Mouse (Mus musculus) liver, embryonic 11.5 days (tissue): ENCODE measurements around the gene Rad51b. TPM values are rescaled to one million over a fixed set of nuclear protein-coding genes. Genes with fewer than 3 reads are reported as not detected.

Experiments
- ATAC-seq: fragments of 200-750 bp; cut with Nextera tagmentation; replicated peaks from 2 replicates; pipeline ENCODE4 v1.8.0; 2017; ENCODE audit warnings: moderate number of reproducible peaks, mild to moderate bottlenecking, moderate TSS enrichment, moderate library complexity; ENCODE audit not compliant: low FRiP score
- DNase-seq: peaks from one replicate; pipeline ENCODE4 v3.0.0-alpha.2; 2017; ENCODE audit warnings: low spot score
- H3K27ac ChIP-seq: fragments of 300-500 bp; sonication (generic); 2 replicates; pipeline ENCODE4 v1.5.1; 2014; ENCODE audit warnings: mild to moderate bottlenecking, low read depth, low read length, control low read depth
- H3K27me3 ChIP-seq: fragments of 300-500 bp; sonication (generic); replicated peaks from 2 replicates; pipeline ENCODE4 v1.6.1; 2014; ENCODE audit warnings: low read length, mixed read lengths; ENCODE audit not compliant: control insufficient read depth, insufficient read depth
- H3K36me3 ChIP-seq: fragments of 300-500 bp; sonication (generic); 2 replicates; pipeline ENCODE4 v1.6.1; 2014; ENCODE audit warnings: mild to moderate bottlenecking, low read length, moderate library complexity, mixed read lengths; ENCODE audit not compliant: control insufficient read depth, insufficient read depth
- H3K4me1 ChIP-seq: fragments of 300-500 bp; sonication (generic); replicated peaks from 2 replicates; pipeline ENCODE4 v1.6.1; 2014; ENCODE audit warnings: low read length, mixed read lengths; ENCODE audit not compliant: control insufficient read depth, insufficient read depth
- H3K4me2 ChIP-seq: fragments of 300-500 bp; sonication (generic); 2 replicates; pipeline ENCODE4 v1.6.1; 2014; ENCODE audit warnings: mild to moderate bottlenecking, control low read depth, moderate library complexity
- H3K4me3 ChIP-seq: fragments of 300-500 bp; sonication (generic); 2 replicates; pipeline ENCODE4 v1.5.1; 2014; ENCODE audit warnings: low read depth, low read length, control low read depth
- H3K9ac ChIP-seq: fragments of 300-500 bp; sonication (generic); 2 replicates; pipeline ENCODE4 v1.6.1; 2014; ENCODE audit warnings: low read depth, low read length, control low read depth
- H3K9me3 ChIP-seq: fragments of 300-500 bp; sonication (generic); 2 replicates; pipeline ENCODE4 v1.6.1; 2016; ENCODE audit warnings: low read length, inconsistent platforms, mixed read lengths; ENCODE audit not compliant: control insufficient read depth
- WGBS: fragments of 180-500 bp; shearing (Covaris S2); extraction: QIAGEN DNeasy Blood & Tissue Kit; methylation state at CpG from one replicate; pipeline ENCODE4 v1.1.7; 2014; 5-methylcytosine and 5-hydroxymethylcytosine counted together
- polyA plus RNA-seq: library from polyadenylated mRNA; unstranded; fragments of >200 nt; fragmentation: Nextera tagmentation; extraction: Ambion mirVana; gene quantifications from 2 replicates; pipeline ENCODE4 v1.2.1, GENCODE M21; 2014

Rad51b gene
- polyA plus RNA-seq, 1 experiment from 2014 or later = 8.3 TPM

DNA sequence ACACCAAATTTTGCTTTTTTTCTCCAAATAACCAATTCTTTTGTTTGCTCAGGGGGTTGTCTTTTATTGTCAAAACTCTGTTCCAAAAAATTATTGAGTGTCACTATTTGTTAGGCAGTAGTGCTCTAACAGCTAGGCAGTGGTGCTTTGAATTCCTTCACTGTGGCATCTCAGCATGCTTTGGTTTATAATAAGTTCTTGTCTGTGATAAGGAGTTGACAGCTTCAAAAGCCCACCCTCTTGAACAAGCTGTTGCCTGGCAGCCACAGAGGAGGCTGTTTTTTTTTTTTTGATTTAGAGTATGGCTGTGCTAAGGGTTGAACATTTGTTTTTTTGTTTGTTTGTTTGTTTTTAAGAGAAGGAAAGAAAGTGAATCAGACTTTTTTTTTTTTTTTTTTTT is 92.9 kb downstream of the Rad51b start:
- Histone ChIP-seq H3K27me3 (no peaks in the 10 kb centered on the region), H3K4me2 (no peak overlapping the region), H3K4me3 (no peak overlapping the region), H3K9me3 (no peaks in the 10 kb centered on the region), H3K27ac (no peak overlapping the region), H3K36me3 (no peaks in the 10 kb centered on the region), H3K9ac (no peak overlapping the region), H3K4me1 (no peaks in the 10 kb centered on the region; the same call in 1 of the 2 replicates)
- no peak for DNase-seq
- ATAC-seq = no peak

DNA sequence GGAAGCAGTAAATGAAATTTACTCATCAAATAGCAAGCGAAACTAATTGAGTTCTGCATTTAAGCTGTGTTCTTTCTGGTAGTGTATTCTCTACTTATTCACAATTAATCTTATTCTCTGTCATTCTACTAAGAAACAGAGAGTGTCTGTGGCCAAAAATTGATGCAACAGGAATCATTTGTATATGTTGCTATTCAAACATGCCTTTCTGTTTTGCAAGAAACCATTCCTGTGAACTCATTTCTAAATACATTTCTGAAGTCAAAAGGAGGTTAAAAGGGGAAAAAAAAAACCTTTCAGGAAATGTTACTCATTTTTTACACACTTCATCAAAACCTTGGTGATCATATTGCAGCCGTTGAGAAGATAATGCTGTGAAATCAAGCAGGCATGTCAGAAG is 96.6 kb downstream of the Rad51b start:
- Histone ChIP-seq H3K4me1 (no peaks in the 10 kb centered on the region), H3K27me3 (no peaks in the 10 kb centered on the region), H3K27ac (no peak overlapping the region), H3K36me3 (no peaks in the 10 kb centered on the region), H3K9me3 (no peaks in the 10 kb centered on the region), H3K4me3 (no peak overlapping the region), H3K4me2 (no peak overlapping the region), H3K9ac (no peak overlapping the region)
- 87% methylated on average over 2 of the region's 2 CpGs for WGBS
- ATAC-seq = no peak
- no peak for DNase-seq

DNA sequence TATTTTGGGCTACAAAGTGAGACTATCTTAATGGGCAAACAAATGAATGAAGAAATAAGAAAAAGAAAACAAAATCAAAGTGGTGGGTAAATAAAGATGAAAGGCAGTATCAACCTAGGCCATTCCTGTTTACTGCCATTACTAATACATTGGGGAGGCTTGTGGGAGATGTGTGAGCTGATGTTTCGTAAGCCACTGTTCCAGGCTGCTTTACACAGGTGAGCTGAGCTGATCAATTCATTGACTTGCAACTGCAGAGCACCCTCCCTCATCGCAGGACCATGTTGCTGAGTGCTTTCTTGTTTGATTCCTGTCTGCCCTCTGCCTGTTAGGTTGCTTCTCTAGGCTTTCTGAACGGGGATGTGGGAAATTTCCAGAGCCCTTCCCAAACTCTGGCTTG is 106.9 kb downstream of the Rad51b start:
- Histone ChIP-seq H3K4me3 (no peak overlapping the region), H3K36me3 (no peaks in the 10 kb centered on the region), H3K9ac (no peak overlapping the region), H3K27me3 (no peaks in the 10 kb centered on the region), H3K4me1 (no peaks in the 10 kb centered on the region), H3K9me3 (no peaks in the 10 kb centered on the region), H3K4me2 (no peak overlapping the region), H3K27ac (no peak overlapping the region)
- no peak for DNase-seq
- ATAC-seq = no peak
- 72% methylated on average over 3 of the region's 3 CpGs for WGBS

DNA sequence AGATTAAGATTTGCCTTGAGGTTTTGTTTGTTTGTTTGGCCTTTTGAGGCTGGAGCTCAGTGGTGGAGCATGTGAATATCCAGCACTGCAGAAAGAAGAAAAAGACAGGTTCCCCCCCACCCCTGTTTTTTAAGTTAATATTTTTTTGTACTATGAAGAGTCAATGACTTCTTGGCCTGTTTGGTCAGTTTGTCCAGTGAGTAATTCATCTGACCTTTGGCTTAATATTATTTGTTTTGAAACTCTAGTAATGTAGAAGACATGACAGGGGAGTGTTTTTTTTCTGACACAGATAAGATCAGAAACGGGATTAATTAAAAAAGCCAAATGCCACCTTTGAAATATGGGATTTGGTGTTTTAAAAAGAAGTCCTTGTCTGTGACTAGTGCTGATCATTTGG is 107.4 kb downstream of the Rad51b start:
- H3K4me1 ChIP-seq = no peaks in the 10 kb centered on the region
- WGBS = 56% methylated on average over 1 of the region's 1 CpGs
- H3K27ac ChIP-seq = no peak overlapping the region
- no peak overlapping the region for H3K4me2 ChIP-seq
- no peak overlapping the region for H3K4me3 ChIP-seq
- DNase-seq (no peak), ATAC-seq (no peak)
- no peaks in the 10 kb centered on the region for H3K36me3 ChIP-seq
- H3K9ac ChIP-seq = no peak overlapping the region
- no peaks in the 10 kb centered on the region for H3K27me3 ChIP-seq
- no peaks in the 10 kb centered on the region for H3K9me3 ChIP-seq

DNA sequence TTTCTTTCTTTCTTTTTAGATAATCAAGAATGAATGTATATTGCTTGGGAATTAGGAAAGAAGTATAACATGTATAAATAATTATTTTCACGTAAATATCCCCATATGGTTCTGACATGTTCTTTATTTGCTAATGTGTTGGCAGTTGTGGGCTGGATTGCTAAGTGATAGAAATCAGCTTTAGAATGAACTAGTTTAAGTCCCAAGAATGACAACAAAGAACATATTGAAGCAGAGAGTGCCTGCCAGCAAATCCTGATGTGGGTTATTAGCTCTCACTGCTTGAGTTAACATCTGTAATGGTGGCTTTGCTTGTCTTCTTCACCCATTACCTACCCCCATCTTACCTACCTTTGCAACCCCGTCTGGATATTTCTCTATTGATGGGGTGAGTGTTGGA is 111.6 kb downstream of the Rad51b start:
- no peak for DNase-seq
- H3K4me3 ChIP-seq = no peak overlapping the region
- 80% methylated on average over 2 of the region's 2 CpGs for WGBS
- H3K27me3 ChIP-seq = no peaks in the 10 kb centered on the region
- no peak overlapping the region for H3K27ac ChIP-seq
- no peak overlapping the region for H3K9ac ChIP-seq
- no peaks in the 10 kb centered on the region for H3K9me3 ChIP-seq
- H3K4me1 ChIP-seq = no peaks in the 10 kb centered on the region
- H3K4me2 ChIP-seq = no peak overlapping the region
- H3K36me3 ChIP-seq = no peaks in the 10 kb centered on the region
- no peak for ATAC-seq

DNA sequence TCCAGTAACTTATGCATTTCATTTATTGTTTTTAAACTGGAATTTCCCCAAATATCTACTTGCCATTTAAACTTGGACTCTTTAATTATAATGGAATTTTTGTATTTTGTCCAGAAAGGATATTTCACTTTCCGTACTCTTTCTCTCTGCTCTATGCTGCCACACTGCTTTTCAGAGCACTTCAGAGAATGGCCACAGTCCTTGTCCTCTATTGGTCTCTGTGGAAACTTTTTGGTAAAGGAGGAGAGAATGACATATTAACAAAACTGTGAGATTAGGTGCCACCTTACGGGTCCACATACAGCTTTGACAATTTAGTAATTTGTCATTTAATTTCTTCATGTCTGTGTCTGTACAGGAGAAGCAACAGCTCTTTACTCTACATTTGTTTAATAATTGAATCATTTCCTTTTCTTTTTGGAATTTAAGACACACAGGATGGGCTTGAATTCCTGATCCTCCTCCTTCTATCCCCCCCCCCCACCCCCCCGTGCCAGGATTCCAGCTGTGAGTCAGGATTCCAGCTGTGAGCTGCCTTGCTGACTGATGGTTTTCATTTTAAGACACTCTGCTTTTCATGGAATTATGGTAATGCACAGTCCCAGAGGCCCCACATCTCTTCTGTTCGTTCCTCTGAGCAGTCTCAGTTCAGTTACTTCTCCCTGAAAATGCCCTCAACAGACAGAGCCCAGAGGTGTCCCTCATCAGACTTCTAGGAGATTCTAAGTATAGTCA is 112.2 kb downstream of the Rad51b start:
- H3K27me3 ChIP-seq = no peaks in the 10 kb centered on the region
- no peaks in the 10 kb centered on the region for H3K9me3 ChIP-seq
- no peaks in the 10 kb centered on the region for H3K4me1 ChIP-seq
- H3K4me2 ChIP-seq = no peak overlapping the region
- H3K9ac ChIP-seq = no peak overlapping the region
- no peaks in the 10 kb centered on the region for H3K36me3 ChIP-seq
- DNase-seq (no peak), ATAC-seq (no peak)
- no peak overlapping the region for H3K4me3 ChIP-seq
- WGBS = 63% methylated on average over 4 of the region's 4 CpGs
- H3K27ac ChIP-seq = no peak overlapping the region

DNA sequence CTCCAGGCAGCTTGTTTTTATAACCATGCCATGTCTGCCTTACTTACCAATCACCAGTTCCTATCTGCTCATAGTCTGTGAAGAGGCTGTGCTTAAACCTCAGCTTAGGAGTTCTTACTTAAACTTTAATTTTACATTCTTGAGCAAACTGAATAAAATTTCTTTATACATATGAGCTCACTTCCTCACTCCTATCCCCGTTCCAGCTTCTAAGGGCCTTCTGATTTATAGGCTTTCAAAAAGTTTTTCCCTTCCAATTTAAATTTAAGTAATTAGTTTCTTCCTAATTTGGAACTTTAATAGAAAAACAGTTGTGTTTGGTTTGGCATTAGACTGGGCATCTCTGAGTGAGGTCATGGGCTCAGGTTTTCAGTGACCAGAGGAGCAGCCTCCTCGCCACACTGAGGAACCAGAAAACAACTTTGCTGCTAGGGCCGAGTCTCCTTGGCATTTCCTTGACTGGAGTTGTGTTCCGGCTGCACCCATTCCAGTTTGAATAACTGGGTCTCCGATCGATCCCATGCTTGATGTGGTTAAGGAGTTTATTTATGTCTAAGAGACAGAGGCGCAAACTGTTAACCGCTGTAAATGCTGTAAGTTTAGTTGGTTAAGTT is 115.9 kb downstream of the Rad51b start:
- Histone ChIP-seq H3K27me3 (no peaks in the 10 kb centered on the region), H3K4me3 (no peak overlapping the region), H3K36me3 (no peaks in the 10 kb centered on the region), H3K4me1 (no peaks in the 10 kb centered on the region), H3K27ac (no peak overlapping the region), H3K9ac (no peak overlapping the region), H3K9me3 (no peaks in the 10 kb centered on the region), H3K4me2 (no peak overlapping the region)
- DNase-seq (no peak), ATAC-seq (no peak)
- 86% methylated on average over 8 of the region's 8 CpGs for WGBS

DNA sequence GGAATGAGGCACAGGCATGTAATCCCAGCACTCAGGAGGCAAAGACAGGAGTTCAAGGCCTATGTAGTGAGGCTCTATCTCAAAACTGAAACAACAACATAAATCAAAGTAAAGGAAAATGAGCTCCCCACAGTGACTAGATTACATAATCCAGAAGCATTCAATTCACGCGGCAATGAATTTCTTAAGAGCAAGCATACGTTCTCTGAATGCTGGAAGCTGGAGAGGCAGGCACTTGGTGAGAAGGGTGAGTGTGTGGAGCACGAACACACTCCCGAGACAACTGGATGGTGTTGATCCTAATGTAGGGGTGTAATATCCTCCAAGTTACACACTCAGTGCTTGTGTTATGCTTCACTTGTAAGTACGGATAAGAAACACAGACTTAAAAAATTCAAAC is 120.3 kb downstream of the Rad51b start:
- H3K4me3 ChIP-seq = no peak overlapping the region
- no peak overlapping the region for H3K27ac ChIP-seq
- no peak overlapping the region for H3K9ac ChIP-seq
- H3K4me1 ChIP-seq = no peaks in the 10 kb centered on the region
- DNase-seq (no peak), ATAC-seq (no peak)
- H3K4me2 ChIP-seq = no peak overlapping the region
- H3K9me3 ChIP-seq = no peaks in the 10 kb centered on the region
- 81% methylated on average over 6 of the region's 6 CpGs for WGBS
- H3K36me3 ChIP-seq = no peaks in the 10 kb centered on the region
- H3K27me3 ChIP-seq = no peaks in the 10 kb centered on the region

DNA sequence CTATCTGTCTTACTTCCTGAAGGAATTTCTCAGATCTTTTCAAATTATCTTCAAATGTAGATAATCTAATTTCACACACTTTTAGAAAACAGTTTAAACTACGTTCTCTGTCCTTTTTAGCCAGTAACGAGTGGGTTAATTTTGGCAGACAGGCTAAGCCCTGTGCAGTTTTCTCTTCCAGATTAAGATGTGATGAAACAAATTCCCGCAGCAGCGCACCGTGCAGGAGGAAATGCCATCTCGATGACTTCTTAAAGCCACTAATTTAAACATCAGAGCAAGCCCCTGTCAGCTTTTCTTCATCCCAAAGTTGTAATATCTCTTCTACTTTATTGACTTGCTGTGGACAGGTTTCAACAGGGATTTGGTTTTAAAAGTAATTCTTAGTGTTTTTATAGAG is 123.5 kb downstream of the Rad51b start:
- H3K4me1 ChIP-seq = no peaks in the 10 kb centered on the region
- H3K9me3 ChIP-seq = no peaks in the 10 kb centered on the region
- H3K27ac ChIP-seq = no peak overlapping the region
- no peak overlapping the region for H3K9ac ChIP-seq
- no peaks in the 10 kb centered on the region for H3K27me3 ChIP-seq
- ATAC-seq (no peak), DNase-seq (no peak)
- no peak overlapping the region for H3K4me2 ChIP-seq
- no peaks in the 10 kb centered on the region for H3K36me3 ChIP-seq
- WGBS = 46% methylated on average over 6 of the region's 6 CpGs
- no peak overlapping the region for H3K4me3 ChIP-seq
